Mouse (Mus musculus) lung, embryonic 15.5 days (tissue): ENCODE measurements around the gene Olfr410. TPM values are rescaled to one million over a fixed set of nuclear protein-coding genes. Genes with fewer than 3 reads are reported as not detected.

Experiments
- ATAC-seq: fragments of 200-750 bp; cut with Nextera tagmentation; 2 replicates; pipeline ENCODE4 v1.8.0; 2017; ENCODE audit warnings: moderate number of reproducible peaks, borderline replicate concordance; ENCODE audit not compliant: low FRiP score, low TSS enrichment; ENCODE audit errors: extremely low read depth
- H3K27ac ChIP-seq: fragments of 300-500 bp; sonication (generic); 2 replicates; pipeline ENCODE4 v1.5.1; 2015; ENCODE audit warnings: moderate library complexity, mild to moderate bottlenecking, inconsistent platforms
- H3K27me3 ChIP-seq: fragments of 300-500 bp; sonication (generic); 2 replicates; pipeline ENCODE4 v1.6.1; 2015; ENCODE audit warnings: inconsistent platforms
- H3K36me3 ChIP-seq: fragments of 300-500 bp; sonication (generic); 2 replicates; pipeline ENCODE4 v1.6.1; 2015; ENCODE audit warnings: inconsistent platforms
- H3K4me1 ChIP-seq: fragments of 300-500 bp; sonication (generic); 2 replicates; pipeline ENCODE4 v1.6.1; 2015; ENCODE audit warnings: inconsistent platforms
- H3K4me2 ChIP-seq: fragments of 300-500 bp; sonication (generic); 2 replicates; pipeline ENCODE4 v1.6.1; 2015; ENCODE audit warnings: inconsistent platforms, mild to moderate bottlenecking, moderate library complexity
- H3K4me3 ChIP-seq: fragments of 300-500 bp; sonication (generic); 2 replicates; pipeline ENCODE4 v1.5.1; 2015; ENCODE audit warnings: mild to moderate bottlenecking, inconsistent platforms
- H3K9ac ChIP-seq: fragments of 300-500 bp; sonication (generic); 2 replicates; pipeline ENCODE4 v1.6.1; 2015; ENCODE audit warnings: inconsistent platforms
- H3K9me3 ChIP-seq: fragments of 300-500 bp; sonication (generic); 2 replicates; pipeline ENCODE4 v1.6.1; 2016; ENCODE audit warnings: inconsistent platforms
- WGBS: fragments of 180-500 bp; shearing (Covaris S2); methylation state at CpG from one replicate; pipeline ENCODE4 v1.1.7; 2015; 5-methylcytosine and 5-hydroxymethylcytosine counted together
- polyA plus RNA-seq: library from polyadenylated mRNA; unstranded; fragments of >200 nt; fragmentation: Nextera tagmentation; extraction: Ambion mirVana; gene quantifications from 2 replicates; pipeline ENCODE4 v1.2.1, GENCODE M21; 2015

Olfr410 gene
- polyA plus RNA-seq = not detected in 2 replicates

- Histone ChIP-seq H3K27me3 (no peaks in the 10 kb centered on the region), H3K9ac (no peak within 1 kb of the TSS), H3K4me1 (no peaks in the 10 kb centered on the region), H3K4me2 (no peak within 1 kb of the TSS), H3K36me3 (no peaks in the 10 kb centered on the region), H3K4me3 (no peak within 1 kb of the TSS), H3K27ac (no peak within 1 kb of the TSS), H3K9me3 (0 out of 2 replicates have a peak, but pooled peaks cover under 1% of the 10 kb centered on the region)
- WGBS = 77% methylated on average over 6 of the region's 6 CpGs
- no peak for ATAC-seq
Observed at GRCm38 (mm10) chr11:74337931-74338330, at the start of gene Olfr410. Olfr410 (minus strand) TSS chr11:74338031.

GRCm38 (mm10) chr11:74387203-74387602 lies 49.4 kb upstream of the Olfr410 start:
- no peak for ATAC-seq

GRCm38 (mm10) chr11:74385674-74386073 lies 47.8 kb upstream of the Olfr410 start:
- H3K9ac ChIP-seq = no peak overlapping the region
- no peak for ATAC-seq
- no peak overlapping the region for H3K4me3 ChIP-seq
- H3K27me3 ChIP-seq = no peaks in the 10 kb centered on the region
- H3K4me1 ChIP-seq = 0 out of 2 replicates have a peak, but pooled peaks cover 8% of the 10 kb centered on the region
- no peak overlapping the region for H3K4me2 ChIP-seq
- WGBS = 63% methylated on average over 9 of the region's 9 CpGs
- 0 out of 2 replicates have a peak overlapping the region, but pooled peaks have one; percentile 15 for H3K27ac ChIP-seq
- H3K9me3 ChIP-seq = no peaks in the 10 kb centered on the region
- no peaks in the 10 kb centered on the region for H3K36me3 ChIP-seq

More at GRCm38 (mm10) chr11:74387203-74387602, 49.4 kb upstream of the Olfr410 start:
- no peaks in the 10 kb centered on the region for H3K9me3 ChIP-seq
- H3K27me3 ChIP-seq = no peaks in the 10 kb centered on the region
- 67% methylated on average over 5 of the region's 5 CpGs for WGBS
- no peak overlapping the region for H3K27ac ChIP-seq
- H3K4me1 ChIP-seq = 0 out of 2 replicates have a peak, but pooled peaks cover 8% of the 10 kb centered on the region
- no peak overlapping the region for H3K4me3 ChIP-seq
- no peaks in the 10 kb centered on the region for H3K36me3 ChIP-seq
- H3K4me2 ChIP-seq = no peak overlapping the region
- no peak overlapping the region for H3K9ac ChIP-seq

GRCm38 (mm10) chr11:74379166-74379873 lies 41.5 kb upstream of the Olfr410 start:
- H3K27me3 ChIP-seq = no peaks in the 10 kb centered on the region
- H3K4me3 ChIP-seq = no peak overlapping the region
- no peak overlapping the region for H3K9ac ChIP-seq
- ATAC-seq = no peak
- no peak overlapping the region for H3K27ac ChIP-seq
- H3K36me3 ChIP-seq = no peaks in the 10 kb centered on the region
- no peaks in the 10 kb centered on the region for H3K9me3 ChIP-seq
- 45% methylated on average over 4 of the region's 4 CpGs for WGBS
- H3K4me1 ChIP-seq = no peaks in the 10 kb centered on the region
- no peak overlapping the region for H3K4me2 ChIP-seq

- ATAC-seq = 0 out of 2 replicates have a peak, but pooled peaks have one; percentile 14
- 82% methylated on average over 3 of the region's 3 CpGs for WGBS
- H3K27ac ChIP-seq = no peak overlapping the region
Observed at GRCm38 (mm10) chr11:74376847-74377246, 39.0 kb upstream of the Olfr410 start.

GRCm38 (mm10) chr11:74371393-74372100 lies 33.7 kb upstream of the Olfr410 start:
- no peak for ATAC-seq
- H3K4me3 ChIP-seq = no peak overlapping the region
- H3K4me1 ChIP-seq = no peaks in the 10 kb centered on the region
- 13% methylated on average over 22 of the region's 22 CpGs for WGBS
- H3K27ac ChIP-seq = no peak overlapping the region
- H3K4me2 ChIP-seq = no peak overlapping the region
- peaks cover 6% of the 10 kb centered on the region; the same call in 1 of the 2 replicates for H3K27me3 ChIP-seq
- no peak overlapping the region for H3K9ac ChIP-seq
- no peaks in the 10 kb centered on the region for H3K9me3 ChIP-seq
- no peaks in the 10 kb centered on the region for H3K36me3 ChIP-seq

More at GRCm38 (mm10) chr11:74376847-74377246, 39.0 kb upstream of the Olfr410 start:
- Histone ChIP-seq H3K4me2 (no peak overlapping the region), H3K4me3 (no peak overlapping the region), H3K27me3 (no peaks in the 10 kb centered on the region), H3K9ac (no peak overlapping the region), H3K9me3 (no peaks in the 10 kb centered on the region), H3K36me3 (no peaks in the 10 kb centered on the region), H3K4me1 (no peaks in the 10 kb centered on the region)

- no peaks in the 10 kb centered on the region for H3K36me3 ChIP-seq
- no peak within 1 kb of the TSS for H3K4me3 ChIP-seq
- H3K9ac ChIP-seq = no peak within 1 kb of the TSS
- WGBS = 79% methylated on average over 1 of the region's 1 CpGs
- no peak for ATAC-seq
- H3K27ac ChIP-seq = no peak within 1 kb of the TSS
- no peak within 1 kb of the TSS for H3K4me2 ChIP-seq
- H3K4me1 ChIP-seq = no peaks in the 10 kb centered on the region
- no peaks in the 10 kb centered on the region for H3K27me3 ChIP-seq
- no peaks in the 10 kb centered on the region for H3K9me3 ChIP-seq
Observed at GRCm38 (mm10) chr11:74361769-74362168, 23.9 kb upstream of the Olfr410 start, which contains the start of gene Olfr412. Olfr412 (plus strand) TSS chr11:74362069.

GRCm38 (mm10) chr11:74352550-74352949 lies 14.7 kb upstream of the Olfr410 start, which contains the start of gene Olfr411:
Olfr411 (minus strand) TSS chr11:74352650.
- Histone ChIP-seq H3K36me3 (no peaks in the 10 kb centered on the region), H3K9ac (no peak within 1 kb of the TSS), H3K27me3 (no peaks in the 10 kb centered on the region), H3K4me3 (no peak within 1 kb of the TSS), H3K27ac (no peak within 1 kb of the TSS), H3K9me3 (no peaks in the 10 kb centered on the region), H3K4me2 (no peak within 1 kb of the TSS), H3K4me1 (no peaks in the 10 kb centered on the region)
- WGBS = 65% methylated on average over 3 of the region's 3 CpGs
- ATAC-seq = no peak

GRCm38 (mm10) chr11:74328781-74329180 lies 9.1 kb downstream of the Olfr410 start:
- Histone ChIP-seq H3K4me3 (no peak overlapping the region), H3K9ac (no peak overlapping the region), H3K4me1 (no peaks in the 10 kb centered on the region), H3K27ac (no peak overlapping the region), H3K9me3 (no peaks in the 10 kb centered on the region), H3K36me3 (no peaks in the 10 kb centered on the region), H3K4me2 (no peak overlapping the region), H3K27me3 (no peaks in the 10 kb centered on the region)
- ATAC-seq = no peak

GRCm38 (mm10) chr11:74326044-74326443 lies 11.8 kb downstream of the Olfr410 start:
- Histone ChIP-seq H3K4me2 (no peak overlapping the region), H3K4me3 (no peak overlapping the region), H3K9ac (no peak overlapping the region), H3K36me3 (no peaks in the 10 kb centered on the region), H3K27ac (no peak overlapping the region), H3K9me3 (no peaks in the 10 kb centered on the region), H3K27me3 (no peaks in the 10 kb centered on the region), H3K4me1 (no peaks in the 10 kb centered on the region)
- ATAC-seq = no peak
- 61% methylated on average over 2 of the region's 2 CpGs for WGBS

- ATAC-seq = no peak
- Histone ChIP-seq H3K36me3 (no peaks in the 10 kb centered on the region), H3K9me3 (no peaks in the 10 kb centered on the region), H3K9ac (no peak overlapping the region), H3K27me3 (no peaks in the 10 kb centered on the region), H3K4me2 (no peak overlapping the region), H3K4me1 (no peaks in the 10 kb centered on the region), H3K4me3 (no peak overlapping the region), H3K27ac (no peak overlapping the region)
- 67% methylated on average over 2 of the region's 2 CpGs for WGBS
Observed at GRCm38 (mm10) chr11:74287256-74287655, 50.6 kb downstream of the Olfr410 start.

- no peaks in the 10 kb centered on the region for H3K9me3 ChIP-seq
- no peak within 1 kb of the TSS for H3K9ac ChIP-seq
- H3K27ac ChIP-seq = no peak within 1 kb of the TSS
- H3K27me3 ChIP-seq = no peaks in the 10 kb centered on the region
- H3K4me1 ChIP-seq = no peaks in the 10 kb centered on the region
- ATAC-seq = no peak
- 36% methylated on average over 2 of the region's 2 CpGs for WGBS
- no peaks in the 10 kb centered on the region for H3K36me3 ChIP-seq
- H3K4me2 ChIP-seq = no peak within 1 kb of the TSS
- no peak within 1 kb of the TSS for H3K4me3 ChIP-seq
Observed at GRCm38 (mm10) chr11:74283436-74283835, 54.4 kb downstream of the Olfr410 start, which contains the start of gene Olfr59. Olfr59 (plus strand) TSS chr11:74283736.
